Comparison of ENCODE assay signal across 13 mouse cellular contexts in genomic region chr15:25828464-25828863, GRCm38 (mm10). TPM values are rescaled to one million over a fixed set of nuclear protein-coding genes. Genes with fewer than 3 reads are reported as not detected.
DNase-seq lines count a peak whose midpoint lies in the region; ATAC-seq and TF ChIP-seq lines count a peak whose summit lies in the region.
"Had no signal": no experiment of that assay in that cellular context is flagged by ENCODE, and none has a peak within 500 bp of the region (broad histone marks: within the 10 kb centered on the region; RNA-seq: fewer than 3 reads in every experiment).

No protein-coding gene starts in this region.

- no peak for TF ChIP-seq CTCF in CH12.LX (conservative IDR thresholded peaks at IDR 0.05 in 1 of 2, IDR thresholded peaks at IDR 0.05 in 1 of 2; ENCODE audit: low read depth in 2 of 2, low read length in 2 of 2)

- dilution Hi-C loops in CH12.LX (cut with MboI; ENCODE audit: extremely low pct_ligation_motif_present, extremely low pct_unique_long_range_greater_than_20kb, low sequenced_read_pairs) = no loop called here

- no peaks in the 10 kb centered on the region for H3K9me3 ChIP-seq in heart, embryonic 16.5 days (replicated peaks; ENCODE audit: control insufficient read depth, low read length)
- H3K9me3 ChIP-seq in CH12.LX (replicated peaks; ENCODE audit: low read length) = peaks cover 2% of the 10 kb centered on the region
- no peaks in the 10 kb centered on the region for H3K9me3 ChIP-seq in hindbrain, embryonic 13.5 days
- H3K9me3 ChIP-seq: lung, embryonic 15.5 days; neural tube, embryonic 13.5 days had no signal

- no peaks in the 10 kb centered on the region for H3K79me2 ChIP-seq in CH12.LX (replicated peaks; ENCODE audit: control insufficient read depth, extremely low read depth, insufficient read depth, poor library complexity, severe bottlenecking)

- TF ChIP-seq EP300 in CH12.LX (IDR thresholded peaks at IDR 0.05; ENCODE audit: low read length) = peak; percentile 56

- 62% methylated on average over 10 of the region's 10 CpGs for WGBS in heart, embryonic 16.5 days
- WGBS in hindbrain, embryonic 13.5 days = 84% methylated on average over 10 of the region's 10 CpGs

- no peaks in the 10 kb centered on the region for H3K36me3 ChIP-seq in heart, embryonic 16.5 days (ENCODE audit: control insufficient read depth, insufficient read depth)
- H3K36me3 ChIP-seq in CH12.LX (replicated peaks in 1 of 2; ENCODE audit: control insufficient read depth in 1 of 2, insufficient read depth in 1 of 2, low read length in 1 of 2) = no peaks in the 10 kb centered on the region
- no peaks in the 10 kb centered on the region for H3K36me3 ChIP-seq in hindbrain, embryonic 13.5 days
- H3K36me3 ChIP-seq: lung, embryonic 15.5 days; neural tube, embryonic 13.5 days had no signal

- peak; percentile 55; the same call in 1 of the 2 replicates for ATAC-seq in heart, embryonic 16.5 days (replicated peaks; ENCODE audit: extremely low read depth, insufficient read depth, low FRiP score)
- ATAC-seq in inflammation-experienced regulatory T-cells, adult 6 months = peak; percentile 83
- no peak for ATAC-seq in hindbrain, embryonic 13.5 days (ENCODE audit: low FRiP score)
- ATAC-seq: intestine, postnatal 0 days had no signal

- TF ChIP-seq POLR2A in CH12.LX (IDR thresholded peaks at IDR 0.05; ENCODE audit: low read depth, low read length) = no peak

- TF ChIP-seq RAD21 in CH12.LX (IDR thresholded peaks at IDR 0.05; ENCODE audit: low read depth, low read length) = no peak

- peaks cover 6% of the 10 kb centered on the region for H3K4me1 ChIP-seq in heart, embryonic 16.5 days (ENCODE audit: control insufficient read depth, insufficient read depth, low read length)
- H3K4me1 ChIP-seq in CH12.LX (ENCODE audit: control insufficient read depth in 1 of 2, insufficient read depth in 2 of 2) = peaks cover 12 to 37% of the 10 kb centered on the region in 2 experiments
- H3K4me1 ChIP-seq in hindbrain, embryonic 13.5 days (replicated peaks) = no peaks in the 10 kb centered on the region
- H3K4me1 ChIP-seq: lung, embryonic 15.5 days; neural tube, embryonic 13.5 days had no signal

- H3K4me3 ChIP-seq in heart, embryonic 16.5 days (ENCODE audit: low read length) = no peak overlapping the region
- no peak overlapping the region for H3K4me3 ChIP-seq in CH12.LX (replicated peaks in 1 of 3; ENCODE audit: low read depth in 2 of 3, low read length in 2 of 3, poor library complexity in 1 of 3)
- H3K4me3 ChIP-seq in hindbrain, embryonic 13.5 days = no peak overlapping the region
- H3K4me3 ChIP-seq: lung, embryonic 15.5 days; neural tube, embryonic 13.5 days had no signal

- intact Hi-C loops in left cerebral cortex, postnatal 4 days (cut with DNase I) = no loop called here

- no peak overlapping the region for H3K9ac ChIP-seq in heart, embryonic 16.5 days (ENCODE audit: low read length)
- no peak overlapping the region for H3K9ac ChIP-seq in CH12.LX (ENCODE audit: insufficient read depth, low read depth)
- no peak overlapping the region for H3K9ac ChIP-seq in hindbrain, embryonic 13.5 days
- H3K9ac ChIP-seq: lung, embryonic 15.5 days; neural tube, embryonic 13.5 days had no signal

- H3K27ac ChIP-seq in heart, embryonic 16.5 days (ENCODE audit: low read length) = no peak overlapping the region
- peak overlapping the region; percentile 25 for H3K27ac ChIP-seq in CH12.LX (ENCODE audit: insufficient read depth, low read depth)
- H3K27ac ChIP-seq in hindbrain, embryonic 13.5 days = no peak overlapping the region
- H3K27ac ChIP-seq: lung, embryonic 15.5 days; neural tube, embryonic 13.5 days had no signal

- DNase-seq in heart, adult 8-10 months (ENCODE audit: low spot score) = no peak
- peak; percentile 79 for DNase-seq in CH12.LX (ENCODE audit: extremely low read depth)
- DNase-seq in skeletal muscle tissue, adult 2 months (ENCODE audit: low read depth, low spot score) = peak; percentile 54
- no peak for DNase-seq in left cerebral cortex, postnatal 4 days
- DNase-seq in embryo, embryonic 9.5 days (ENCODE audit: extremely low spot score) = no peak
- DNase-seq: cerebellum, adult 18-20 months; layer of hippocampus, postnatal 36 days had no signal

- in situ Hi-C loops in CH12.LX (cut with MboI; ENCODE audit: low pct_ligation_motif_present, low pct_unique_long_range_greater_than_20kb, low sequenced_read_pairs) = no loop called here

- no peaks in the 10 kb centered on the region for H3K27me3 ChIP-seq in heart, embryonic 16.5 days (ENCODE audit: control insufficient read depth, insufficient read depth, low read length)
- no peaks in the 10 kb centered on the region for H3K27me3 ChIP-seq in CH12.LX (replicated peaks)
- H3K27me3 ChIP-seq in hindbrain, embryonic 13.5 days = no peaks in the 10 kb centered on the region
- H3K27me3 ChIP-seq: lung, embryonic 15.5 days; neural tube, embryonic 13.5 days had no signal

- H3K4me2 ChIP-seq in heart, embryonic 16.5 days (ENCODE audit: low read depth, low read length) = no peak overlapping the region
- H3K4me2 ChIP-seq in CH12.LX (ENCODE audit: insufficient read depth, low read depth, poor library complexity, severe bottlenecking) = no peak overlapping the region
- no peak overlapping the region for H3K4me2 ChIP-seq in hindbrain, embryonic 13.5 days
- H3K4me2 ChIP-seq: lung, embryonic 15.5 days; neural tube, embryonic 13.5 days had no signal

TF ChIP-seq in CH12.LX, 34 proteins besides CTCF, POLR2A, EP300 and RAD21 (continues in another document):
- TF ChIP-seq KAT2A (IDR thresholded peaks at IDR 0.05; ENCODE audit: insufficient replicate concordance, low read length) (no peak), JUND (conservative IDR thresholded peaks at IDR 0.05; ENCODE audit: low read depth, low read length) (0 out of 2 replicates have a peak, but pooled peaks have one; percentile 40), BHLHE40 (IDR thresholded peaks at IDR 0.05; ENCODE audit: low read depth, low read length) (peak; percentile 88), MYC (IDR thresholded peaks at IDR 0.05; ENCODE audit: low read depth, low read length) (0 out of 2 replicates have a peak, but pooled peaks have one; percentile 34), UBTF (IDR thresholded peaks at IDR 0.05; ENCODE audit: low read depth, low read length) (no peak), TCF12 (IDR thresholded peaks at IDR 0.05; ENCODE audit: low read depth, low read length) (peak; percentile 28; the same call in 1 of the 2 replicates), ELF1 (IDR thresholded peaks at IDR 0.05; ENCODE audit: low read depth, low read length) (peak; percentile 79), MAZ (IDR thresholded peaks at IDR 0.05; ENCODE audit: low read depth, low read length) (no peak), SIN3A (IDR thresholded peaks at IDR 0.05; ENCODE audit: low read length) (0 out of 2 replicates have a peak, but pooled peaks have one; percentile 53), ZC3H11A (IDR thresholded peaks at IDR 0.05; ENCODE audit: low read depth, low read length) (no peak), NELFE (IDR thresholded peaks at IDR 0.05; ENCODE audit: low read depth, low read length) (no peak), JUN (IDR thresholded peaks at IDR 0.05; ENCODE audit: insufficient read depth, low read depth, low read length) (no peak), IRF4 (IDR thresholded peaks at IDR 0.05; ENCODE audit: low read depth, low read length) (0 out of 2 replicates have a peak, but pooled peaks have one; percentile 19), MAFK (IDR thresholded peaks at IDR 0.05; ENCODE audit: insufficient replicate concordance, low read length) (no peak), RCOR1 (conservative IDR thresholded peaks at IDR 0.05; ENCODE audit: low read depth, low read length) (0 out of 2 replicates have a peak, but pooled peaks have one; percentile 40), USF2 (conservative IDR thresholded peaks at IDR 0.05; ENCODE audit: low read depth, low read length) (peak; percentile 92), ZMIZ1 (IDR thresholded peaks at IDR 0.05; ENCODE audit: low read depth, low read length) (no peak), MXI1 (IDR thresholded peaks at IDR 0.05; ENCODE audit: low read depth, low read length) (0 out of 2 replicates have a peak, but pooled peaks have one; percentile 17), CHD1 (IDR thresholded peaks at IDR 0.05; ENCODE audit: low read depth, low read length) (no peak), SMC3 (IDR thresholded peaks at IDR 0.05; ENCODE audit: low read depth, low read length) (no peak), USF1 (IDR thresholded peaks at IDR 0.05; ENCODE audit: low read depth, low read length) (peak; percentile 85), MEF2A (IDR thresholded peaks at IDR 0.05; ENCODE audit: borderline replicate concordance, low read depth, low read length) (no peak; the same call in 1 of the 2 replicates), CHD2 (IDR thresholded peaks at IDR 0.05; ENCODE audit: low read length) (no peak), ZNF384 (IDR thresholded peaks at IDR 0.05; ENCODE audit: low read depth, low read length) (no peak), GABPA (IDR thresholded peaks at IDR 0.05; ENCODE audit: insufficient replicate concordance, low read depth, low read length) (no peak), ETS1 (conservative IDR thresholded peaks at IDR 0.05; ENCODE audit: low read depth, low read length) (peak; percentile 49; the same call in 1 of the 2 replicates), ZKSCAN1 (IDR thresholded peaks at IDR 0.05; ENCODE audit: borderline replicate concordance, low read depth, low read length) (no peak), E2F4 (IDR thresholded peaks at IDR 0.05; ENCODE audit: insufficient replicate concordance, low read depth, low read length) (no peak), POLR2AphosphoS2 (IDR thresholded peaks at IDR 0.05; ENCODE audit: low read depth, low read length) (no peak), MAX (IDR thresholded peaks at IDR 0.05; ENCODE audit: low read length) (peak; percentile 85), TBP (conservative IDR thresholded peaks at IDR 0.05; ENCODE audit: low read depth, low read length) (no peak), PAX5 (IDR thresholded peaks at IDR 0.05; ENCODE audit: low read length) (no peak), HCFC1 (IDR thresholded peaks at IDR 0.05; ENCODE audit: low read depth, low read length) (peak; percentile 39; the same call in 1 of the 2 replicates)

RNA-seq across cellular contexts. Expression of gene Retreg1, which starts 14.5 kb away (rescaled TPM):
- polyA plus RNA-seq in heart, embryonic 16.5 days (2015; fragmentation: Nextera tagmentation; extraction: Ambion mirVana) = 91.0 and 97.5 TPM in 2 replicates
- 100 to 1,000 TPM; 197 to 344 (median 283) TPM for total RNA-seq in heart, adult 8-10 months (2022)
- total RNA-seq in CH12.LX (2012; rRNA removed) (15.3 and 19.0 TPM in 2 replicates), CH12.LX (2014; rRNA removed) (28.7 and 32.1 TPM in 2 replicates)
- 17.3 and 17.5 TPM in 2 replicates for polyA plus RNA-seq in CH12.LX (2012; ENCODE audit: insufficient read length, low read depth)
- polyA plus RNA-seq in inflammation-experienced regulatory T-cells, adult 6 months (2017; shearing (Covaris generic)) = 10 to 100 TPM; 53.0 to 73.2 (median 58.3) TPM
- polyA plus RNA-seq in hindbrain, embryonic 13.5 days (2015; fragmentation: Nextera tagmentation; extraction: Ambion mirVana) = 7.7 and 9.7 TPM in 2 replicates
- 10 to 100 TPM; 28.7 to 30.2 TPM for total RNA-seq in left cerebral cortex, postnatal 4 days (2021)

Comparison
In these comparisons a context has a peak if more than half of its experiments do, and no peak if none do; other contexts are left out.
1. DNase-seq: peak in CH12.LX (single experiment) and skeletal muscle tissue, adult 2 months (single experiment); none in heart, adult 8-10 months (single experiment), left cerebral cortex, postnatal 4 days (single experiment) and embryo, embryonic 9.5 days (single experiment).